Mouse (Mus musculus) heart, postnatal 4 days (tissue): ENCODE results near the gene Fgd3. TPM values are rescaled to one million over a fixed set of nuclear protein-coding genes. Genes with fewer than 3 reads are reported as not detected.
A peak's percentile ranks its signal among the peaks of the same experiment; 100 is the strongest.

Experiments
- DNase-seq: peaks from one replicate; pipeline ENCODE4 v3.0.0; 2021
- total RNA-seq, 2 experiments: library from RNA; stranded (reverse); gene quantifications; 2 replicates each; pipeline ENCODE4 v1.2.3; 2021

Fgd3 gene
- total RNA-seq, 2 experiments from 2014 or later, result 0.27 to 0.55 TPM

DNA sequence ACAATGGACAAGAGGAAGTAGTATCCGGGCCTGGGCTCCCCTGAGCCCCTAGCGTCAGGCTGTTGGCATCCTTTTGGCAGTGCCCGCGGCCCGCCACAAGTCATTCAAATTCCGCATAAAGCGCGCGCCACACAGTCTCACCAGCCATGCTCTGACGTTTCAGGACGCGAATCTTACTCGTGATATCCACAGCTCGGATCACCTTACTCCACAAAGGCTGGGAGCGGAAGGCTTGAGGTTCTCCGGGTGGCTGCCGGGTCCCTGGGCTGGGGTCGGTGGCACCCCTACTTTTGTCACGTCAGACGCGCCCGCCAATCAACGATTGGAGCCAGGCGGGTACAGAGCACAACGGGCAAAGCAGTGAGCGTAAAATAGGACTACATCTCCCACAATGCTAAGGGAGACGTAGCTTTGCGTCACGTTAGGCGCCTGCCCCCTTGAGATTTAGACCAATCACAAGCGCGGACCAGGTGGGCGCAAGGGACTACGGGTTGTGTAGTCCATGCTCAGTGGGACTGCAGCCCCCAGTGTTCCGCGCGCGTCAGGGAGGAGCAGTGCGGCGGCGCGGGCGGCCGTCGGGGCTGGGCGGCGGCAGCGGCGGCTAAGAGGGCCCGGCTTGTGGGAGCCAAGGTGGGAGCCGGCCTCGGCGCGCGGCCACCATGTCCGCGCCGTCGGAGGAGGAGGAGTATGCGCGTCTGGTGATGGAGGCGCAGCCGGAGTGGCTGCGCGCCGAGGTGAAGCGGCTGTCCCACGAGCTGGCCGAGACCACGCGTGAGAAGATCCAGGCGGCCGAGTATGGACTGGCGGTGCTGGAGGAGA lies 21.1 kb upstream of the Fgd3 start, which contains the start of gene Bicd2:
TSS of gene Bicd2 (plus strand) at position 574 of the 819 bp plus-strand sequence.
- peak; percentile 96 for DNase-seq

DNA sequence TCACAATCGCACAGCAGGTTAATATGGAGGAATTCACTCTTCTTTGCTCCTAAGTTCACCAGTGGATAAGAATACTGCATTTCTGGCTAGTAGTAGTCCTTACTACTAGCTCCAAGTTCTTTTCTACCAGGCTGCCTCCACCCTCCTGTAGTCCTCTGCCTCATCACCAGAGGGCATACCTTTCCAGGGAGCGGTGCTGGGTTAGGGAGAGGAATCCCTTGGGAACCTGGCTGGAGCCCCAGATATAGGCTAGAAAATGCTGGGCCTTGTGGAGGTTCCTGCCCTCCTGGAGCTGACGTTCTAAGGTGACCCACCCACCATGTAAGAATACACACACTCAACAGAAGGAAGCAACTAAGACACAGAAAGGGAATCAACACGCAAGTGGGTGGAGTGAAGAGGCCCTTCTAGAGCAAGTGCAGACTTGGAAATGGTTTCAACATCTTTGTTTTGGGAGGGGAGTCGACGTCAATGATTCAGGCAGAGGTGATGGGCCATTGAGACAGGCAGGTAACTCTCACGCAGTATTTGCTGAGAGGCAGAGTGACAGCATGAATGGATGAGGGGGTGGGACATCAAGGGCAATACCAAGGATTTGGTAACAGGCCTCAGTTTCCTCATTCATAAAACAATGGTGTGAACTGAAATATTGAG lies 18.9 kb upstream of the Fgd3 start:
- peak; percentile 81 for DNase-seq

GRCm38 (mm10) chr13:49335077-49335982 lies 15.2 kb upstream of the Fgd3 start:
- DNase-seq, result no peak

GRCm38 (mm10) chr13:49333250-49333649 lies 13.1 kb upstream of the Fgd3 start:
- no peak for DNase-seq

GRCm38 (mm10) chr13:49328101-49328500 lies 8.0 kb upstream of the Fgd3 start:
- DNase-seq, result no peak

DNA sequence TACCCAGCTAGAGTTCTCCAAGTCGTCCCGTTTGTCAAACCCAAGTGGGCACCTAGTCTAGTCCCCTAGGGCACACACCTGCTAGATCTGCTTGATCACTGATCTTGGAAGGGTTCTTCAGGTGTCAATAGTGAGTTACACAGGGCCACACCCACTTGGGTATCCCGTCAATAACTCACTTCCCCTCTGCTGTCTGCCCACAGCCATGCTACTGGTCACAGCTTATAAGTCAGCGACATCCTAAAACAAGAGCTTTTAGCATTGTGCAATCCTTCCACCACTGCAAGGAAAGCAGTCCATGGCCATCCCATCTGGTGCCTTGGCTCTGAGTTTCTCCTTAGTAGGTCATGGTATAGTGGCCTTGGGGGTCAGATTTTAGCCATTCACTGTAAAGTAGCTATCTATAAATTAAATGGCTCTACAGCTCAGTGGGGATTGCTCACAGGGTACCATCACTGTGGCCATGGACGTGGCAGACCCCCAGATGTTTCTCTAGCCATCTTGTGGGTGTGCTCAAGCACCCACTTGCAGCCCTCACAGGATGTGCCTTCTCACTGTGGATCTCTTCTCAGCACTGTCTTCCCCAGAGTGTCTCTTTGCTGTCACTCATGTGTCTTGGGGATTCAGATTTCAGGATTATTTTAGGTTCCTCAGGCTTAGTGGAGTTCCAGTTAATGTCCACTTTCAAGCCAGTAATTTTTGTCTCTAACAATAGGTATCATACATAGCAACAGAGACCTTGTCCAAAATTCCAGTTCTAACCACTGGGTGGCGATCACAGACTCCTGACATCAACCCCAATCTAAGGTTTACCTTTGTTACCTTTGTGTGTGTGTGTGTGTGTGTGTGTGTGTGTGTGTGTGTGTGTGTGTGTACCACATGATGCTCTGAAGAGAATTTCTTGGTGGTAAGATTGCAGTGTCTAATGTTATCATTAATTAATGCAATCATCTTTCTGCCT lies 6.4 kb upstream of the Fgd3 start:
- DNase-seq, result peak; percentile 62

- no peak for DNase-seq
Measured at GRCm38 (mm10) chr13:49324871-49325270, 4.8 kb upstream of the Fgd3 start.

GRCm38 (mm10) chr13:49322739-49323138 lies 2.6 kb upstream of the Fgd3 start:
- no peak for DNase-seq

GRCm38 (mm10) chr13:49322169-49322568 lies 2.1 kb upstream of the Fgd3 start:
- DNase-seq, result no peak

DNA sequence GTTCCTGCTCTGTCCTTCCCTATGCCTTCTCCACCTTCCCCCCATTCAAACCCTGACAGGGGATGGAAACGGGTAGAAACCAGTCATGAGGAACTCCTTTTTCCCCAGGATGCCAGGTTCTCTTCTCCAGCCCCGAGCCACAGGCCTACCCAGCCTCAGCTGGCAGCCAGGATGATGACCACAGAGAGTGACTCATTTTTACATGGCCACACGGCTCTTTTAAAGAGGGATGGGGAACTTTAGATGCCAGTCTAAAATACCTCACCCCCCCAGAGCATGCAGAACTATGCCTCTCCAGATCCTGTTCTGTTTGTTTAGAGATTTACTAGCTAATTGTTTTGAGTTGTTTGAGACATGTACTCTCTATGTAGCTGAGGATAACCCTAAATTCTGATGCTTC lies 1.3 kb upstream of the Fgd3 start:
- DNase-seq, result no peak

GRCm38 (mm10) chr13:49320514-49320913 lies 403 bp upstream of the Fgd3 start:
- DNase-seq, result no peak

DNA sequence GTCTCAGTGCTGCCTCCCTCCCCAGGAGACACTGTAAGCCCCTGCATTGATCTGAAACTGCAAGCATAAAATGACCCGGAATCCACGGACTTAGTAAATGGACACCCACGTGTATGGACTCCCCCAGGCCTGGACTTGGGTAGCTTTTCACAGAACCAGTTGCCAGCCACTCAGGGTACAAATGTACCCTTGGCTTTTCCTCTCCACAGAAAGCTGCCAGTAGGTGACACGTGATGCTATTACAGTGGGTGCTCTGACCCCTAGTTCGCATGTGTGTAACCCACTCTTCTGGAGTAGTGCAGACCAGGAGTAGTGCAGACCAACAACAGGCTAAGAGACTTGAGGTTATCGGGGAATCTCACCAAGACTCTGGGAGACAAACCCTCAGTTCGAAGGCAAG lies 2.2 kb downstream of the Fgd3 start:
- no peak for DNase-seq

GRCm38 (mm10) chr13:49317508-49317907 lies 2.6 kb downstream of the Fgd3 start:
- DNase-seq, result no peak

DNA sequence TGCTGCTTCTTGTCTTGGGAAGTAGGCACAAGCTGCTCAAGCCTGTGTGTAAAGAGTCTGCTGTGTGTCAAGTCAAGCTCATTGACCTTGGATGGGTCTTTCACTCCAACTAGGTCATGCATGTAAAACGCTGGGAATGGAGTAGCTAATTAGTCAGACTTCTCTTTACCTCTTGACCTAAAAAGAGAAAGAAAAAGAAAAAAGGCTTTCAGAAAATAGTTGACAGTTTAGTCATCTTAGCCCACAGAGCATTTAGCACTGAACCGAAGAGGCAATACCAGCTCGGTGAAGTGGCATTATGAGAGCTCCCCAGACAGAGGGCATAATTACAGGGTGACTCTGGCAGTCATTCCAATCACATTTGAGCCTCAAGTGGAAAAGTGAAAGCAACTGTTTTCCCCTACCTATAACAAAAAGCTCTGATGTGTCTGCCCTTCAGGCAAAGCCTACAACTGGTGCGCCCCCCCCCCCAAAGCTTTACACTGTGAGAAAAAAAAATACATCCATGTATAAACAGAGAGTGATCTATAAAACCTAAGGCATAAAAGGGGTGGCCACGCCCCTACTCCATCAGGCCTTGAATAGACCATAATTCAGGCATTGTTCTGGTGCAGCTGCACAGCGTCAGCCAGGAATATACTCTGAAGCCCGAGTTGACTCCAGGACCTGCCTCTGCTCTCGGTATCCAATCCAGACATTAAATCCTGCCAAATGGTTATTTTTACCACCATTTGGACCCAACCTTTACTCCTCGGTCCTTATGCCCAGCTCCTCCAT lies 3.5 kb downstream of the Fgd3 start:
- DNase-seq, result no peak

DNA sequence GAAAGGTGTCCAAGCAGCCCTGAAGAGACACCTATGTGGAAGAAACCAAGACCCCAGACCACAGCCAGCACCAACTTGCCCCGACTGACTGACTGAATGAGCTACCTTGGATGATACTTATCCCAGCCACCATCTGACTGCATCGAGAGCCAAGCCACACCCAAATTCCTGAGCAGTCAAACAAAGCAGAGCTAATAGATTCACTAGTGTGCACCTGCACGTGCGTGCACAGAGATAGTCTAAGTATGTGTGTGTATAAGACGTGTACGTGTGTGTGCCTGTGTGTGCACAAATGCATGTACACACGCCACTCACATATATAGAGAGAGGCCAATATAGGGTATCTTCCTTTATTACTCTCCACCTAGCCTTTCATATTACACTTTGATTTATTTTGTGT lies 8.5 kb downstream of the Fgd3 start:
- no peak for DNase-seq

DNA sequence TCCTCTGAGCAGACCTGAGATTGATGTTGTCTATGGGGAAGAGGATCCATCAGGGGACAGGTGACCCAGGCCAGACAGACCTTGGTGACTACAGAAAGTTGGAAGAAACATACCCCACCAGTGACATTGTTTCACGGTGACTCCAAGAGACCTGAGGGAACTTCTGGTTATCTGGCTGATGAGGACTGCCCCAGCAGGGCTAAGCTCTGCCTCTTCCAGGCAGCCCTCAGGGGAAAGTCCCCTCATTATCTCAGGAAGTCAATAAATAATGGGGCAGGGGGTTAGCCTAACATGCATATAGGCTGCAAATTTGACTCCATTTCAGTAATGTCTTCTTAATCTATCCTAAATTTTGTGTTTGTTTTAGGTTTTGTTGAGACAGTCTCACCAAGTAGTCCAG lies 10.6 kb downstream of the Fgd3 start:
- no peak for DNase-seq

GRCm38 (mm10) chr13:49308861-49309403 lies 11.2 kb downstream of the Fgd3 start:
- no peak for DNase-seq

DNA sequence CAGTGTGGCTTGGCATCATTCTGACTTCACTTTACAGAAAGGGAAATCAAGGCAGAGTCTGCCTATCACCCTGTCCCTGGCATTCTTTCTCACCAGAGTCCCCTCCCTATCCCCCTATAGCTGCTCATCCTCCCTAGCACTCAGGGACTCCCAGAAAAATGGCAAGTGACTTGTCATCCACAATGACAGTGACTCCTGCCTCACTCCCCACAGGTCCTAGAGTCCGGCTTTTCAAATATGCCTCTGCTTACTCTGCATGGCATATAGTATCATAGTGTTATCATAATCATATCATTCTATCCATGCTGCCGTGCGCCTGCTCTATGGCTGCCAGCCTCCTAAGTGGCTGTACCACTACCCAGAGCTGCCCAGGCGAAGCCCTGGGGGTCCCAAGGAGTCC lies 11.9 kb downstream of the Fgd3 start:
- DNase-seq, result no peak

- DNase-seq, result peak; percentile 54
Measured at GRCm38 (mm10) chr13:49307311-49307969, 12.7 kb downstream of the Fgd3 start.

GRCm38 (mm10) chr13:49306771-49307310 lies 13.3 kb downstream of the Fgd3 start:
- DNase-seq, result no peak
